Mouse (Mus musculus): Measurements from ENCODE around the gene Nom1. TPM values are rescaled to one million over a fixed set of nuclear protein-coding genes. Genes with fewer than 3 reads are reported as not detected.

Nom1 gene
- polyA plus RNA-seq, 1 experiment: 12.2 TPM

DNA sequence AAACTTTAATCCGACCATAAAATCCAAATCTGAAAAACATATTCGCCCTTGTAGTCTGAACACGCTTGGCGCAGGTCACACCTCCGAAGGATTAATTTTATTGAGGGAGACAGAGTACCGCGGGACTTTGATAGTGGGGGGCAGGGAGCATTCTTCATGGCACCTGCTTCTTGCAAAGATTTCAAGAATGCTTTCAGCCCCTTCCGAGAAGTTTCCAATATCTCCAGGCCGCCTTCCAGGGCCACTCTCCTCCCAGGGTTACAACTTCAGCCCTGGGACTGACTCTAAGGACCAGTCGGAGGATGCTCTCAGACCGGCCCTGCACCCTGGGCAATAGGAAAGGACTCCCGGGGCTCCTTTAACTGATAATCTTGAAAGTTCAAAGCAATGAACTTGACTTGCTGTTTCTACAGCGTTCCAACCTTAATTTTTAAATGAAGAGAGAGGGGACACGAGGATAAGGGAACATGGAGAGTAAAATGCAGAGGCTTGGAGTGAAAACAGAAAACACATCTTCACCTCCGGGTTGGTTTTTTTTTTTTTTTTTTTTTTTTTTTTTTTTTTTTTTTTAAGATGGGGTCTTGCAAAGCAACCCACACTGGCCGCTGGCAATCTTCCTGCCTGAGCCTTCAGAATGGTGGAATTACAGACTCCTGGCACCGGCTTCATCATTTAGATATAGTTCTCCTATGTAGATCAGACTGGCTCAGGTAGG, 34.0 kb downstream of the Nom1 start:
- Histone ChIP-seq H3K27me3 (ENCODE audit: control insufficient read depth, insufficient read depth, low read length, poor library complexity, severe bottlenecking) (peaks cover 6% of the 10 kb centered on the region; the same call in 1 of the 2 replicates), H3K9me3 (replicated peaks; ENCODE audit: control insufficient read depth, insufficient read depth, low read length, poor library complexity, severe bottlenecking) (0 out of 2 replicates have a peak, but pooled peaks cover 2% of the 10 kb centered on the region), H3K36me3 (ENCODE audit: control insufficient read depth, insufficient read depth, low read length, poor library complexity, severe bottlenecking) (no peaks in the 10 kb centered on the region), H3K4me3 (ENCODE audit: low read depth, low read length) (peak overlapping the region; percentile 63), H3K27ac (ENCODE audit: insufficient read depth, low read length) (no peak overlapping the region), H3K4me1 (ENCODE audit: control insufficient read depth, insufficient read depth, low read length) (no peaks in the 10 kb centered on the region), H3K9ac (ENCODE audit: low read depth, poor library complexity, severe bottlenecking) (peak overlapping the region; percentile 59)
- no peak for TF ChIP-seq POLR2A (IDR thresholded peaks at IDR 0.05; ENCODE audit: insufficient read depth, low read length)
- TF ChIP-seq EP300 (IDR thresholded peaks at IDR 0.05; ENCODE audit: insufficient read depth, low read depth, low read length): no peak
- no peak for TF ChIP-seq CTCF (IDR thresholded peaks at IDR 0.05; ENCODE audit: low read depth, low read length)

GRCm38 (mm10) chr5:29469501-29469900, 35.0 kb downstream of the Nom1 start:
- Histone ChIP-seq H3K9ac (ENCODE audit: low read depth, poor library complexity, severe bottlenecking) (no peak overlapping the region), H3K36me3 (ENCODE audit: control insufficient read depth, insufficient read depth, low read length, poor library complexity, severe bottlenecking) (no peaks in the 10 kb centered on the region), H3K4me1 (ENCODE audit: control insufficient read depth, insufficient read depth, low read length) (no peaks in the 10 kb centered on the region), H3K4me3 (ENCODE audit: low read depth, low read length) (no peak overlapping the region), H3K27me3 (ENCODE audit: control insufficient read depth, insufficient read depth, low read length, poor library complexity, severe bottlenecking) (peaks cover 12% of the 10 kb centered on the region; the same call in 1 of the 2 replicates), H3K27ac (ENCODE audit: insufficient read depth, low read length) (no peak overlapping the region), H3K9me3 (replicated peaks; ENCODE audit: control insufficient read depth, insufficient read depth, low read length, poor library complexity, severe bottlenecking) (0 out of 2 replicates have a peak, but pooled peaks cover 3% of the 10 kb centered on the region)
- TF ChIP-seq EP300 (IDR thresholded peaks at IDR 0.05; ENCODE audit: insufficient read depth, low read depth, low read length) (no peak), CTCF (IDR thresholded peaks at IDR 0.05; ENCODE audit: low read depth, low read length) (no peak), POLR2A (IDR thresholded peaks at IDR 0.05; ENCODE audit: insufficient read depth, low read length) (no peak)

- no peak overlapping the region for H3K27ac ChIP-seq (ENCODE audit: insufficient read depth, low read length)
- no peaks in the 10 kb centered on the region for H3K4me1 ChIP-seq (ENCODE audit: control insufficient read depth, insufficient read depth, low read length)
- no peaks in the 10 kb centered on the region for H3K36me3 ChIP-seq (ENCODE audit: control insufficient read depth, insufficient read depth, low read length, poor library complexity, severe bottlenecking)
- peaks cover 14% of the 10 kb centered on the region for H3K27me3 ChIP-seq (ENCODE audit: control insufficient read depth, insufficient read depth, low read length, poor library complexity, severe bottlenecking)
- no peak overlapping the region for H3K4me3 ChIP-seq (ENCODE audit: low read depth, low read length)
- TF ChIP-seq POLR2A (IDR thresholded peaks at IDR 0.05; ENCODE audit: insufficient read depth, low read length): no peak
- TF ChIP-seq EP300 (IDR thresholded peaks at IDR 0.05; ENCODE audit: insufficient read depth, low read depth, low read length): no peak
- TF ChIP-seq CTCF (IDR thresholded peaks at IDR 0.05; ENCODE audit: low read depth, low read length): no peak
- H3K9ac ChIP-seq (ENCODE audit: low read depth, poor library complexity, severe bottlenecking): no peak overlapping the region
- H3K9me3 ChIP-seq (replicated peaks; ENCODE audit: control insufficient read depth, insufficient read depth, low read length, poor library complexity, severe bottlenecking): 0 out of 2 replicates have a peak, but pooled peaks cover 3% of the 10 kb centered on the region
Observed at GRCm38 (mm10) chr5:29470271-29470670, 35.8 kb downstream of the Nom1 start.

DNA sequence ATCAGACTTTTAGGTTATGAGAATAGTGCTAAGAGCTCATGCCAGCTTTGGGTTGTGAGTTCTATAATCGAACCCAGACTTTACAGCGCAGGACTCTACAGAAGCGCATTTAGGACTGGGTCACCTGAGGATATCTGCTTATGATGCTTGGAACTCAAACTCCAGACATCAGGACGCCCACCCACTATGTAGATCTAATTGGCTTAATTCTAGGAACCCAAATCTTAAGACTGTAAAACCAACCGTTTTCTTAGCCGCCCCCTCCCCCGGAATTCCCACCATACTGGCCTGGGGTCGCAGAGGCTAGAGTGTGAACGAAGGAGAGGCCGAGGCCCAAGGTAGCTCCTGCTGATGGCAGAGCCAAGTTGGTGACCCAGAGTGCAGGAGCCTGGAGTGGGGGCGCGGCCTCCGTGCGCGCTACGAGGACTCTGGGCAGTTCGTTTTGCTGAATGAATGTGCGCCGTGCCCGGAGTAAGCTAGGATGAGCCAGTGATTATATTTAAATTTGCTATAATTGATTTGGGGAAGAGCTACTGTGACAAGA, 36.5 kb downstream of the Nom1 start:
- Histone ChIP-seq H3K4me1 (ENCODE audit: control insufficient read depth, insufficient read depth, low read length) (no peaks in the 10 kb centered on the region), H3K9me3 (replicated peaks; ENCODE audit: control insufficient read depth, insufficient read depth, low read length, poor library complexity, severe bottlenecking) (0 out of 2 replicates have a peak, but pooled peaks cover 3% of the 10 kb centered on the region), H3K9ac (ENCODE audit: low read depth, poor library complexity, severe bottlenecking) (no peak overlapping the region), H3K27ac (ENCODE audit: insufficient read depth, low read length) (no peak overlapping the region), H3K27me3 (ENCODE audit: control insufficient read depth, insufficient read depth, low read length, poor library complexity, severe bottlenecking) (peaks cover 14% of the 10 kb centered on the region), H3K36me3 (ENCODE audit: control insufficient read depth, insufficient read depth, low read length, poor library complexity, severe bottlenecking) (no peaks in the 10 kb centered on the region), H3K4me3 (ENCODE audit: low read depth, low read length) (peak overlapping the region; percentile 16; the same call in 1 of the 2 replicates)
- no peak for TF ChIP-seq POLR2A (IDR thresholded peaks at IDR 0.05; ENCODE audit: insufficient read depth, low read length)
- TF ChIP-seq EP300 (IDR thresholded peaks at IDR 0.05; ENCODE audit: insufficient read depth, low read depth, low read length): no peak
- TF ChIP-seq CTCF (IDR thresholded peaks at IDR 0.05; ENCODE audit: low read depth, low read length): no peak

DNA sequence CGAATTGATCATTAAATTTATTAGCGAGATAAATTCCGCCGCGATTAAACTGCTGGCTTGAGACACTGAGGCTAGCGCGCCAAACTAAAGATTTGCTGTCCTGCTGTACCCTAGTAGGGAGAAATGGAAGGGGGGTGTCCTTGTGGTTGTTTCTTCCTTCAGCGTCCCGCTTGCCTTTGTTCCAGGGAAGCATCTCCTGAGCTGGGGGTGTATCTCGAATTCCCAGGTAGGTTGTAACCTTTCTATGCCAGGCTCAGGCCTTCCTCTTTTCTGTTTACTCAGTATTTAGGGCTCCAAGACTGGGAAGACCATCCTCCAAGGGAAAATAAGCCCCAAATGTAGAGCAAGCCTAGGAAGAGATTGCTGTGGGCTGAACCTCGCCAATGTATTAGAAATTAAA, 36.9 kb downstream of the Nom1 start:
- TF ChIP-seq EP300 (IDR thresholded peaks at IDR 0.05; ENCODE audit: insufficient read depth, low read depth, low read length) (no peak), CTCF (IDR thresholded peaks at IDR 0.05; ENCODE audit: low read depth, low read length) (no peak), POLR2A (IDR thresholded peaks at IDR 0.05; ENCODE audit: insufficient read depth, low read length) (no peak)
- Histone ChIP-seq H3K36me3 (ENCODE audit: control insufficient read depth, insufficient read depth, low read length, poor library complexity, severe bottlenecking) (no peaks in the 10 kb centered on the region), H3K27me3 (ENCODE audit: control insufficient read depth, insufficient read depth, low read length, poor library complexity, severe bottlenecking) (peaks cover 14% of the 10 kb centered on the region), H3K9ac (ENCODE audit: low read depth, poor library complexity, severe bottlenecking) (no peak overlapping the region; the same call in 1 of the 2 replicates), H3K4me3 (ENCODE audit: low read depth, low read length) (no peak overlapping the region; the same call in 1 of the 2 replicates), H3K9me3 (replicated peaks; ENCODE audit: control insufficient read depth, insufficient read depth, low read length, poor library complexity, severe bottlenecking) (0 out of 2 replicates have a peak, but pooled peaks cover 3% of the 10 kb centered on the region), H3K27ac (ENCODE audit: insufficient read depth, low read length) (no peak overlapping the region), H3K4me1 (ENCODE audit: control insufficient read depth, insufficient read depth, low read length) (no peaks in the 10 kb centered on the region)

Data from ES-Bruce4 (cell line).